Mouse (Mus musculus) hindbrain, embryonic 14.5 days (tissue): ENCODE measurements at regions not wholly inside any gene's neighbourhood (a gene's known extent, or its start where the extent isn't known, plus 50 kb on each side); places are given as distances from the start of the nearest gene placed in this dataset.

Experiments
- ATAC-seq: fragments of 200-750 bp; cut with Nextera tagmentation; 2 replicates; pipeline ENCODE4 v1.8.0; 2017; ENCODE audit warnings: moderate number of reproducible peaks, mild to moderate bottlenecking, moderate TSS enrichment, moderate library complexity; ENCODE audit not compliant: low FRiP score
- DNase-seq: peaks from one replicate; pipeline ENCODE4 v3.0.0-alpha.2; 2015; ENCODE audit warnings: low spot score
- H3K27ac ChIP-seq: fragments of 300-500 bp; sonication (generic); 2 replicates; pipeline ENCODE4 v1.5.1; 2014; ENCODE audit warnings: mild to moderate bottlenecking, moderate library complexity
- H3K27me3 ChIP-seq: fragments of 300-500 bp; sonication (generic); 2 replicates; pipeline ENCODE4 v1.6.1; 2014; ENCODE audit warnings: mild to moderate bottlenecking, low read length, mixed read lengths; ENCODE audit not compliant: control insufficient read depth, insufficient read depth
- H3K36me3 ChIP-seq: fragments of 300-500 bp; sonication (generic); replicated peaks from 2 replicates; pipeline ENCODE4 v1.6.1; 2014; ENCODE audit not compliant: control insufficient read depth, insufficient read depth
- H3K4me1 ChIP-seq: fragments of 300-500 bp; sonication (generic); replicated peaks from 2 replicates; pipeline ENCODE4 v1.6.1; 2014; ENCODE audit warnings: antibody characterized with exemption, low read length, mixed read lengths; ENCODE audit not compliant: control insufficient read depth, insufficient read depth
- H3K4me2 ChIP-seq: fragments of 300-500 bp; sonication (generic); replicated peaks from 2 replicates; pipeline ENCODE4 v1.6.1; 2014; ENCODE audit warnings: mild to moderate bottlenecking, moderate library complexity
- H3K4me3 ChIP-seq: fragments of 300-500 bp; sonication (generic); replicated peaks from 2 replicates; pipeline ENCODE4 v1.5.1; 2014; ENCODE audit warnings: mild to moderate bottlenecking, low read length
- H3K9ac ChIP-seq: fragments of 300-500 bp; sonication (generic); 2 replicates; pipeline ENCODE4 v1.6.1; 2014
- H3K9me3 ChIP-seq: fragments of 300-500 bp; sonication (generic); 2 replicates; pipeline ENCODE4 v1.6.1; 2016; ENCODE audit warnings: low read length; ENCODE audit not compliant: control insufficient read depth
- WGBS: fragments of 180-500 bp; shearing (Covaris S2); extraction: QIAGEN DNeasy Blood & Tissue Kit; methylation state at CpG from one replicate; pipeline ENCODE4 v1.1.7; 2014; 5-methylcytosine and 5-hydroxymethylcytosine counted together

DNA sequence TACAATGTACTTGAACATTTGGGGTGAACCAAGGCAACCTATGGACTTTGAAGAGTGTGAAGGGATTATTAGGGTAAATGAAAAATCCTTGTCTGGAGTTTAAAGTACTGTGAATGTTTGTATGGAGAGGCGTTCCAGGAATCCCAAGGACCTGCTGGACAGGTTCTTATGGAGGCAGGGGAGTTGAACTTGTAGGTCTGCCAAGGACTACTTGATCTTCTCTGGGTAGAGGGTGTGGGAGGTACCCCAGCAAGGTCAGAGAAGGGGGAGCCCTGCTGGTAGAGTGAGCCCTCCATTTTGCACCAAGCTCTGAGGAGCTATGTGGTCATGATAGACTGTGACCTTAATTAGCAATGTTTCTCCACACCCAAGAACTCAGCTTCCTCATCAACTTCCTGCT is 253.7 kb upstream of the Plpp4 start:
- no peaks in the 10 kb centered on the region for H3K27me3 ChIP-seq
- no peak overlapping the region for H3K4me2 ChIP-seq
- no peaks in the 10 kb centered on the region for H3K36me3 ChIP-seq
- no peaks in the 10 kb centered on the region for H3K9me3 ChIP-seq
- no peaks in the 10 kb centered on the region for H3K4me1 ChIP-seq
- H3K9ac ChIP-seq: no peak overlapping the region
- ATAC-seq (no peak), DNase-seq (no peak)
- 82% methylated on average over 1 of the region's 1 CpGs for whole genome bisulfite sequencing
- H3K4me3 ChIP-seq: no peak overlapping the region
- no peak overlapping the region for H3K27ac ChIP-seq

DNA sequence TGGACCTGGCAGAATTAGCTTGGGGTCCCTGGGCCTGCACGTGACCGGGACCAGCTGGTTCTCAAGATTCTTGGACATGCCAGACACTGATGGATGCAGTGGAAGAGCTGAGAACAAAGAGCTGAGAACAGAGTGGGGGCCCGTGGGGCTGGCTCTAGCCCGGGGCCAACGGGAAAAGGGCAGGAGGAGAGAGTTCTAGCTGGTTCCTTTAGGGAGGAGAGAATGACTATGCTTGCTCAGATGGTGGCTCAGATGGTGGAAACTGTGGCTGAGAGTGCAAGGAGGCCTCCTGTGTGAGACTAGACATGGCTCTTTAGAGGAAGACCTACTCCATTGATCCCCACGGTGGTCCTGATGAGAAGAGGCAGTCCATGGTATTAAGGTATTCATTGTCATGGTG is 240.5 kb upstream of the Plpp4 start:
- ATAC-seq: no peak
- 87% methylated on average over 6 of the region's 6 CpGs for WGBS

DNA sequence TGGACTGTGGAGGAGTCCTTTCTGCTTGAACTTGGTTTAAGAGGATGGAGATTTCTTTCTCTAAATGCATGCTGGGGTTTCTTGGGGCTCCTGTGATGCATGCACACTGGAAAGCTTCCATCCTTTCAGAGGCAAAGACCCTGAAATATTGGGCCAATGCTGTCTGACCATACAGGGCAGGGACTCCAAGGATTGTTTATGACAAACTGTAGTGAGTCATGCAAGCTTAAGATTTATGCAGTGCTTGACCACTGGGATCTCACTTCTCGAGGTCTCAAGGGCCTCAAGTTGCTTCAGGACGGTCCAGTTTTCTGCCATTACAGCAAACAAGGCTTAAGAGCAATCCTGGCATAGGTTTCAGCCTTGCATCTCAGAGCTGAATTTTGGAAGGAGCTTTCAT is 229.7 kb upstream of the Plpp4 start:
- Histone ChIP-seq H3K4me3 (no peak overlapping the region), H3K4me2 (no peak overlapping the region), H3K27ac (no peak overlapping the region), H3K4me1 (no peaks in the 10 kb centered on the region), H3K36me3 (no peaks in the 10 kb centered on the region), H3K9ac (no peak overlapping the region), H3K9me3 (no peaks in the 10 kb centered on the region), H3K27me3 (no peaks in the 10 kb centered on the region)
- ATAC-seq (no peak), DNase-seq (no peak)
- 84% methylated on average over 2 of the region's 2 CpGs for WGBS

More for the DNA sequence above, 240.5 kb upstream of the Plpp4 start:
- Histone ChIP-seq H3K27me3 (no peaks in the 10 kb centered on the region), H3K9ac (no peak overlapping the region), H3K27ac (no peak overlapping the region), H3K9me3 (no peaks in the 10 kb centered on the region), H3K4me3 (no peak overlapping the region), H3K4me2 (no peak overlapping the region), H3K4me1 (no peaks in the 10 kb centered on the region), H3K36me3 (no peaks in the 10 kb centered on the region)
- no peak for DNase-seq

DNA sequence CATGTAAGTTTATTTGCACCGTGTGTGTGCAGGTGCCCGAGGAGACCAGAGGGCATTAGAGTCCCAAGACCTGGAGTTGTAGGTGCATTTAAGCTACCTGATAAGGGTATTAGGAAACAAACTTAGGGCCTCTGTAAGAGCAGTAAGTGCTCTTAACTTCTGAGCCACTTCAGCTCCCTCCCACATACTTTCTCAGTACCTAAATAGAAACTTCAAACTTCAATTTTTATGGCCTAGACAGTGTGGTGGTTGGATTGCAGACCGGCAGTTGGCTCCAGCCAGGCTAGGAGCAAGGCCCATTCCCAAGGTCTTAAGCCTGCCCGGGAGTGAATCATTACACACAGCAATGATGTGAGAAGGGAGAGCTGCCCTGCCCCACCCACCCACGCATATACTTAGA is 208.8 kb upstream of the Plpp4 start:
- 76% methylated on average over 5 of the region's 5 CpGs for WGBS
- no peaks in the 10 kb centered on the region for H3K36me3 ChIP-seq
- no peaks in the 10 kb centered on the region for H3K27me3 ChIP-seq
- H3K9me3 ChIP-seq: no peaks in the 10 kb centered on the region
- H3K4me2 ChIP-seq: no peak overlapping the region
- no peak overlapping the region for H3K4me3 ChIP-seq
- no peak for DNase-seq
- no peaks in the 10 kb centered on the region for H3K4me1 ChIP-seq
- no peak overlapping the region for H3K27ac ChIP-seq
- H3K9ac ChIP-seq: no peak overlapping the region
- ATAC-seq: no peak

DNA sequence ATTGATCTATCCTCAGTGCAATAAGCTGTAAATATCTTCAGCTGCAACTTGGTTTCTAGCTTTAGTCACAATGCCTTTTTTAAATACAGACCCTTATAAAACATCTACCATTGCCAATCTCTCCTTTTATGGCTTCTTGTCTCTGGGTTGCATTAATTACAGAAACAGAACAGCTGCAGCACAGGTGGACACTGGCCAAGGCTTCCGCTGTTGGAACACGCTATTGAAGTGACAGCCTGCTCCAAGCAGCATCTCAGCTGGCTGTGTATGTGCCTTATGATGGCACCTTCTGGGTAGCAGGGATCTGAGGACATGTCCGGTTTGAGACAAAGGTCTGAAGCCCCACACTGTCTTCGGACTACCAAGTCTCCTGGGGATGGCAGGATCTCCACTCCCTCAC is 207.1 kb upstream of the Plpp4 start:
- H3K9me3 ChIP-seq: no peaks in the 10 kb centered on the region
- ATAC-seq: no peak
- no peak overlapping the region for H3K4me2 ChIP-seq
- no peak for DNase-seq
- no peak overlapping the region for H3K9ac ChIP-seq
- H3K4me1 ChIP-seq: no peaks in the 10 kb centered on the region
- WGBS: 84% methylated on average over 4 of the region's 4 CpGs
- H3K27ac ChIP-seq: no peak overlapping the region
- H3K36me3 ChIP-seq: no peaks in the 10 kb centered on the region
- H3K27me3 ChIP-seq: no peaks in the 10 kb centered on the region
- H3K4me3 ChIP-seq: no peak overlapping the region

DNA sequence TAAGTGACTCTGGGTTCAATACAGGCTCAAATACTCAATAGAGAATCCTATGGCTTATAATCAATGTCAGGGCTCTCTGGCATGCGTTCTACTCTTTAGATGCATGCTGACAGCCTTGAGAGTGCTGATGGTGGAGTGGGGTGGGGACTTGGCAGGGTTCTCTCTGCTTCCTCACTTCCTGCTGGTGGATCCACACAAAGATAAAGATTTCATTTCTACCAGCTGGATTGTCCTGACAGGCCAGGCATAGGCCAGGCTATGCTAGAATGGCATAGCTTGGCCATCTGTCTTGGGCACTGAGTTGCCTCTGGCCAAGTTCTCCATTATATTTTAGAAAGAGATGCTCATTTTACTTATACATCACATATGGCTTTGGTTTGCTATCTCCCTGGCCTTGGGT is 206.2 kb upstream of the Plpp4 start:
- H3K36me3 ChIP-seq: no peaks in the 10 kb centered on the region
- no peak overlapping the region for H3K4me2 ChIP-seq
- ATAC-seq (no peak), DNase-seq (no peak)
- no peak overlapping the region for H3K9ac ChIP-seq
- no peak overlapping the region for H3K27ac ChIP-seq
- no peaks in the 10 kb centered on the region for H3K9me3 ChIP-seq
- 90% methylated on average over 1 of the region's 1 CpGs for WGBS
- H3K27me3 ChIP-seq: no peaks in the 10 kb centered on the region
- H3K4me3 ChIP-seq: no peak overlapping the region
- no peaks in the 10 kb centered on the region for H3K4me1 ChIP-seq

DNA sequence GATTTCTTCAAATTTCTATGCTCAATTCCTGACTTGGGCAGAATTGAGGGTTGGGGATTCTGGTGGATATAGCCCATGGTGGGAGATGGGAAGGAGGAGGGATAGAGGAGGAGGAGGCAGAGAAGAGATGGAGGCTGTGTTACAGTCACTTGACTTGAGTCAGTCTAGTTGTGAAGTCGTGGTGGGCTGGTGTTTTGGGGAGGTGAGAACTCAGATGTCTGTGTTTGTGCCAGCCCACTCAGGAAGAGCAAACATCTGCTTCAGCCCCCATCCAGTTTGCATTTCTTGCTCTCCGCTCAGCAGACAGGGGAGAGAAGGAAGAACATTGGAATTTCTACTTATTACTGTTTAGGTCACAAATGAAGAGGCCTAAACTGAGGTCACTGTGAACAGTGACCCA is 189.9 kb upstream of the Plpp4 start:
- whole genome bisulfite sequencing: 98% methylated on average over 2 of the region's 2 CpGs

DNA sequence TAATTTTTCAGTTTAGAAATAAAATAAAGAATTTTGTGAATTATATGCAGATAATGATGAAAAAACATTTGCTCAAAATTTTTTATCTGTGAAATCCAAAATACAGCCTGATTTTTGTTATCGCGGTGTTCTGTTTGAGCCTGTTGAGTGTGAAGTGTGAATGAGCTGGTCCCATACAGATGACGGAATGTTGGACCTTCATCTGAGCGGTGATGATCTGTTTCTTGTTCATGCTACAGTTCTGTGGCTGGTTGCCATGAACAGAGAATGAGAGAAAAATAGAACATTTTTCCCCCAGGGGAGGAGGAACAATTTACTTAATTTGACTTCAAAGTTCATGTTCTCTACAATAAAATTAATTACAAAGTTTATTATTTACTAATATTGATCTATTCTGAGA is 188.7 kb upstream of the Plpp4 start:
- DNase-seq (no peak), ATAC-seq (no peak)
- WGBS: 97% methylated on average over 4 of the region's 4 CpGs
- Histone ChIP-seq H3K27ac (no peak overlapping the region), H3K4me1 (no peaks in the 10 kb centered on the region), H3K27me3 (no peaks in the 10 kb centered on the region), H3K9ac (no peak overlapping the region), H3K4me2 (no peak overlapping the region), H3K36me3 (no peaks in the 10 kb centered on the region), H3K9me3 (no peaks in the 10 kb centered on the region), H3K4me3 (no peak overlapping the region)

More for the DNA sequence above, 189.9 kb upstream of the Plpp4 start:
- H3K4me3 ChIP-seq: no peak overlapping the region
- no peak overlapping the region for H3K9ac ChIP-seq
- no peak for DNase-seq
- H3K36me3 ChIP-seq: no peaks in the 10 kb centered on the region
- H3K27ac ChIP-seq: no peak overlapping the region
- H3K27me3 ChIP-seq: no peaks in the 10 kb centered on the region
- H3K4me2 ChIP-seq: no peak overlapping the region
- H3K9me3 ChIP-seq: no peaks in the 10 kb centered on the region
- no peak for ATAC-seq
- no peaks in the 10 kb centered on the region for H3K4me1 ChIP-seq

DNA sequence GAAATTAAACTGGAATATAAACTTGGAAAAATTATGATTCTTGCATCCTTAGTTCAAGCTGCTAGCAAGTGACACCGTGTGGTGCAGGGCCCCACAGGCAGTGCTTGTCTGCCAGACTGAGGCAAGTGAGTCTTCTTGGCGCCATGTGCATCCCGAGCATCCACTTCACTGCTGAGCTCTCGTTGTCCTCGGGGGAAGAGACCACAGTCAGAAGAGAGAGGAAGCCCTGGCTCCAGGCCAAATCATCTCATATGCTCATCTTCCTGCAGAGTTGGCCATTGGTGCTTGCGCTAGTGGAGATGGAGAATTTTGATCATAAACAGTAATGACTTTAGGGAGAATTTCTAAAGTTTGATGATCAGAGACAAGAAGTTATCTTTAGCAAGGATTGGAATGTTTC is 177.0 kb upstream of the Plpp4 start:
- no peak overlapping the region for H3K4me2 ChIP-seq
- ATAC-seq: no peak
- H3K4me1 ChIP-seq: no peaks in the 10 kb centered on the region
- no peaks in the 10 kb centered on the region for H3K9me3 ChIP-seq
- H3K9ac ChIP-seq: no peak overlapping the region
- no peaks in the 10 kb centered on the region for H3K36me3 ChIP-seq
- no peak overlapping the region for H3K4me3 ChIP-seq
- H3K27me3 ChIP-seq: no peaks in the 10 kb centered on the region
- no peak for DNase-seq
- no peak overlapping the region for H3K27ac ChIP-seq
- WGBS: 77% methylated on average over 6 of the region's 6 CpGs

DNA sequence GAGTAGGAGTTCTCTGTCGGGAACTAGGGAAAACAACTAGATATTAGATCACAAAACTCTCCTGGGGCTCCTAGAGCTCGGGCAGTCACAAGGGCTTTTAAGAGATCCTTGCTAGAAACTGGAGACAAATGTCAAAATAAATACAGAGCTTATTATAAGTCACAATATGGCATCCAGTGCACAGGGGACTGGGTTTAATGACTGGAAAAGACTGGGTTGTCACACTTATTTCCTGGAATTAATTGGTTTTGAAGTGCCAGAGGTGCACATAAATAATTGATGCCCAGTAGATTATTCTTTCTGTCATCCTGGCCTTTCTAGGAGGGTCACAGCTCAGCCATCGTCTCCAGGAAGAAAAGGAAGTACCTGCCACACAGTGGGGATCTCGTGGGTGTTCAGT is 165.4 kb upstream of the Plpp4 start:
- no peak for DNase-seq
- no peak overlapping the region for H3K4me3 ChIP-seq
- no peak for ATAC-seq
- WGBS: 25% methylated on average over 4 of the region's 4 CpGs
- no peaks in the 10 kb centered on the region for H3K9me3 ChIP-seq
- no peak overlapping the region for H3K4me2 ChIP-seq
- H3K36me3 ChIP-seq: no peaks in the 10 kb centered on the region
- H3K27ac ChIP-seq: no peak overlapping the region
- H3K4me1 ChIP-seq: no peaks in the 10 kb centered on the region
- no peak overlapping the region for H3K9ac ChIP-seq
- no peaks in the 10 kb centered on the region for H3K27me3 ChIP-seq
